Mouse (Mus musculus) hindbrain, embryonic 16.5 days (tissue): ENCODE measurements at regions not wholly inside any gene's neighbourhood (a gene's known extent, or its start where the extent isn't known, plus 50 kb on each side); places are given as distances from the start of the nearest gene placed in this dataset. TPM values are rescaled to one million over a fixed set of nuclear protein-coding genes. Genes with fewer than 3 reads are reported as not detected.

Experiments
- microRNA-seq: library from miRNA; unstranded; fragments of <30 nt; microRNA quantifications from one replicate; pipeline ENCODE4, GENCODE M21; 2017

Small RNA genes in the stretch of these regions (microRNA-seq; reads per million reads assigned to microRNA genes)
- gene Gm24369: not detected
